Mouse (Mus musculus): Measurements from ENCODE around the gene Yeats2. TPM values are rescaled to one million over a fixed set of nuclear protein-coding genes. Genes with fewer than 3 reads are reported as not detected.

Gene Yeats2
- total and polyA plus RNA-seq, 2 experiments from 2014 or later: 11.4 to 48.6 TPM

DNA sequence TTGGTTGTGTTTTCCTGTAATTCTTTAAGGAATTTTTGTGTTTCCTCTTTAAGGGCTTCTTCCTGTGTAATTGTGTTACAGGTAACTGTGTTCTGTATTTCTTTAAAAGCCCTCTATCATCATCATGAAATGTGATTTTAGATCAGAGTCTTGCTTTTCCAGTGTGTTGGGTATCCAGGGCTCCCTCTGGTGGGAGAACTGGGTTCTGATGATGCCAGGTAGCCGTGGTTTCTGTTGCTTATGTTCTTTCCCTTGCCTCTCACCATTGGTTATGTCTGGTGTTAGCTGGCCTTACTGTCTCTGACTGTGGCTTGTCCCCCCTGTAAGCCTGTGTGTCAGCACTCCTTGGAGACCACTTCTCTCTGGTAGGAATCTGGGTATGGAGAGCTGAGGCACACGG lies 44.5 kb downstream of the Yeats2 start:
- ATAC-seq (0 out of 2 replicates have a peak, but pooled peaks have one; percentile 27), DNase-seq (ENCODE audit: low spot score) (peak; percentile 47)
- 63% methylated on average over 2 of the region's 2 CpGs for WGBS
- Histone ChIP-seq H3K9ac (replicated peaks; ENCODE audit: low read length) (no peak overlapping the region), H3K4me1 (ENCODE audit: insufficient read depth, low read length) (no peaks in the 10 kb centered on the region), H3K27me3 (ENCODE audit: insufficient read depth, low read length) (no peaks in the 10 kb centered on the region), H3K36me3 (ENCODE audit: insufficient read depth, low read length) (peaks cover 29% of the 10 kb centered on the region), H3K27ac (no peak overlapping the region), H3K9me3 (ENCODE audit: low read length) (no peaks in the 10 kb centered on the region), H3K4me3 (ENCODE audit: low read length) (no peak overlapping the region), H3K4me2 (ENCODE audit: low read depth, low read length) (no peak overlapping the region)
- TF ChIP-seq CTCF (IDR thresholded peaks at IDR 0.05; ENCODE audit: low read depth): peak; percentile 70

- Histone ChIP-seq H3K4me2 (ENCODE audit: low read depth, low read length) (no peak overlapping the region), H3K9ac (replicated peaks; ENCODE audit: low read length) (no peak overlapping the region), H3K27me3 (ENCODE audit: insufficient read depth, low read length) (no peaks in the 10 kb centered on the region), H3K4me3 (ENCODE audit: low read length) (no peak overlapping the region), H3K4me1 (ENCODE audit: insufficient read depth, low read length) (no peaks in the 10 kb centered on the region), H3K27ac (no peak overlapping the region), H3K36me3 (ENCODE audit: insufficient read depth, low read length) (peaks cover 53% of the 10 kb centered on the region), H3K9me3 (ENCODE audit: low read length) (no peaks in the 10 kb centered on the region)
- DNase-seq (ENCODE audit: low spot score) (no peak), ATAC-seq (no peak)
- TF ChIP-seq CTCF (IDR thresholded peaks at IDR 0.05; ENCODE audit: low read depth): no peak
- 90% methylated on average over 3 of the region's 3 CpGs for WGBS
Observed at GRCm38 (mm10) chr16:20191161-20191882, 50.5 kb downstream of the Yeats2 start.

GRCm38 (mm10) chr16:20192043-20192442 lies 51.2 kb downstream of the Yeats2 start:
- Histone ChIP-seq H3K27ac (no peak overlapping the region), H3K36me3 (ENCODE audit: insufficient read depth, low read length) (peaks cover 57% of the 10 kb centered on the region), H3K27me3 (ENCODE audit: insufficient read depth, low read length) (no peaks in the 10 kb centered on the region), H3K4me3 (ENCODE audit: low read length) (no peak overlapping the region), H3K4me2 (ENCODE audit: low read depth, low read length) (no peak overlapping the region), H3K9ac (replicated peaks; ENCODE audit: low read length) (no peak overlapping the region), H3K9me3 (ENCODE audit: low read length) (no peaks in the 10 kb centered on the region), H3K4me1 (ENCODE audit: insufficient read depth, low read length) (no peaks in the 10 kb centered on the region)
- no peak for DNase-seq (ENCODE audit: low spot score)
- ATAC-seq: no peak
- no peak for TF ChIP-seq CTCF (IDR thresholded peaks at IDR 0.05; ENCODE audit: low read depth)

GRCm38 (mm10) chr16:20195546-20195945 lies 54.7 kb downstream of the Yeats2 start:
- Histone ChIP-seq H3K27ac (no peak overlapping the region), H3K9me3 (ENCODE audit: low read length) (no peaks in the 10 kb centered on the region), H3K4me2 (ENCODE audit: low read depth, low read length) (no peak overlapping the region), H3K4me3 (ENCODE audit: low read length) (no peak overlapping the region), H3K36me3 (ENCODE audit: insufficient read depth, low read length) (peaks cover 55% of the 10 kb centered on the region), H3K4me1 (ENCODE audit: insufficient read depth, low read length) (no peaks in the 10 kb centered on the region), H3K9ac (replicated peaks; ENCODE audit: low read length) (no peak overlapping the region), H3K27me3 (ENCODE audit: insufficient read depth, low read length) (no peaks in the 10 kb centered on the region)
- peak; percentile 58 for TF ChIP-seq CTCF (IDR thresholded peaks at IDR 0.05; ENCODE audit: low read depth)
- WGBS: 98% methylated on average over 3 of the region's 3 CpGs
- peak; percentile 73 for DNase-seq (ENCODE audit: low spot score)
- 0 out of 2 replicates have a peak, but pooled peaks have one; percentile 40 for ATAC-seq

DNA sequence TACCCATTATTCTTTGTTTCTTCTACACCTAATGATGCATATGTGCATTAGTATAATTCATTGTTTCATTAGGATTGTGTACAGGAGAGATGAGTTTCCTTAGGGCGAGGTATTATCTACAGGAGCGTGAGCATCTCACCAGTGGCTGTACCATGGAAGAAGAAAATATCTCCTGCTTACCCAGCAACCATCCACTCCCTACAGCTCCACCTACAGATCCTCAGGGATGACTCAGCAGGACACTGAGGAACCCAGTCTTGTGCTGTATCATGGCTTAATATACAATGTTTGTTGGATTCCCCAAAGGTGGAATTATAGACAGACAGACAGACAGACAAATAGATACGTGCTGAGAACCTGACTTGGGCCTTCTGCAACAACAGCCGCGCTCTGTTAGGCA lies 56.1 kb downstream of the Yeats2 start:
- Histone ChIP-seq H3K36me3 (ENCODE audit: insufficient read depth, low read length) (peaks cover 59% of the 10 kb centered on the region), H3K4me2 (ENCODE audit: low read depth, low read length) (no peak overlapping the region), H3K4me3 (ENCODE audit: low read length) (no peak overlapping the region), H3K27ac (no peak overlapping the region), H3K27me3 (ENCODE audit: insufficient read depth, low read length) (no peaks in the 10 kb centered on the region), H3K4me1 (ENCODE audit: insufficient read depth, low read length) (no peaks in the 10 kb centered on the region), H3K9ac (replicated peaks; ENCODE audit: low read length) (no peak overlapping the region), H3K9me3 (ENCODE audit: low read length) (no peaks in the 10 kb centered on the region)
- ATAC-seq (no peak), DNase-seq (ENCODE audit: low spot score) (no peak)
- WGBS: 95% methylated on average over 5 of the region's 5 CpGs
- TF ChIP-seq CTCF (IDR thresholded peaks at IDR 0.05; ENCODE audit: low read depth): no peak

DNA sequence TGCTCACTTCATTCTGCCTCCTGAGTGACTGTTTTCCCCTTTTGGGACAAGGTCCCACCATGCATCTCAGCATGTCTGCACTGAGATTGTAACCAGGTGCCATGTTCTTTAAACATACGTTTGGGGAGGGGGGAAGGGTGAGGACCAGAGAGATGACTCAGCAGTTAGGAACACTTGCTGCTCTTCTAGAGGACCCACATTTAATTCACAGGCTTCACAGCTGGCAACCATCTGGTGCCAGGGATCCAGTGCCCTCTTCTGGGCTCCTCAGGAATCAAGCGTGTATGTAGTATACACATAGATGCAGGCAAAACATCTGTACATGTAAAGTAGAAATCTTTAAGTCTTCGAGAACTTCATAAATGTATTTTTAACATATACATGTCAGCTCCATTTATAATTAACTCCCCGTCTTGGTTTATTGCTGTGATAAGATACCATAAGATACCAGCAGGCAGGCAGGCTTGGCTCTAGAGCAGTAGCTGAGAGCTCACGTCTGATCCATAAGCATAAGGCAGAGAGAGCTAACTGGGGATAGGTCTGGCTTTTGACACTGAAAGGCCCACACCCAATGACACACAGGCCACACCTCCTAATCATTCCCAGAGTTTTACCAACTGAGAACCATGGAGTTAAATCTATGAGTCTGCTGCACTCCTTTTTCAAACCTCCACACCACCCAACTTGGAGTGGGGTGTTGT lies 58.8 kb downstream of the Yeats2 start:
- no peak for TF ChIP-seq CTCF (IDR thresholded peaks at IDR 0.05; ENCODE audit: low read depth)
- H3K27me3 ChIP-seq (ENCODE audit: insufficient read depth, low read length): no peaks in the 10 kb centered on the region
- WGBS: 93% methylated on average over 5 of the region's 5 CpGs
- peaks cover 49% of the 10 kb centered on the region for H3K36me3 ChIP-seq (ENCODE audit: insufficient read depth, low read length)
- no peaks in the 10 kb centered on the region for H3K4me1 ChIP-seq (ENCODE audit: insufficient read depth, low read length)
- DNase-seq (ENCODE audit: low spot score) (no peak), ATAC-seq (no peak)
- no peak overlapping the region for H3K9ac ChIP-seq (replicated peaks; ENCODE audit: low read length)
- H3K4me3 ChIP-seq (ENCODE audit: low read length): no peak overlapping the region
- H3K9me3 ChIP-seq (ENCODE audit: low read length): no peaks in the 10 kb centered on the region
- no peak overlapping the region for H3K4me2 ChIP-seq (ENCODE audit: low read depth, low read length)
- no peak overlapping the region for H3K27ac ChIP-seq
